Mouse (Mus musculus): ENCODE results near the gene Arid4a.
"Not testable (repeated sequence)": the region's sequence is repeated elsewhere in the genome, so short reads cannot be mapped to it uniquely, and the experiment has no call there.

Arid4a gene

GRCm38 (mm10) chr12:71016503-71017241 lies 882 bp downstream of the Arid4a start:
- peak; percentile 39 to 45 for DNase-seq

DNA sequence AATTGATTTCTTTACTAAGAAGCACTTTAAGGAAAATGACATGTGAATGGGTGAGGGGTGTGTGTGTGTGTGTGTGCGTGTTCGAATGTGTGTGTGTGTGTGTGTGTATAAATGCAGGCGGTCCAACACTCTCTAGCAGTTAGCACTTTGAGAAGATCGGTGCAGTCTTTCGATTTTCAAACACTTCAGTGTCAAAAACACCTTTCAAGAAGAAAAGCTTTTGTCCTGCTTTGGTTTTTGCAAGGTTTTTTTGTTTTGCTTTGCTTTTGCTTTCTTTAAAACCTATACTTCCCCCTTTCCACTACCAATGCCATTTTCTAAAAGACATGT lies 1.4 kb downstream of the Arid4a start:
- DNase-seq, result no peak

GRCm38 (mm10) chr12:71017827-71018226 lies 2.0 kb downstream of the Arid4a start:
- no peak for DNase-seq

GRCm38 (mm10) chr12:71019211-71019610 lies 3.4 kb downstream of the Arid4a start:
- peak; percentile 63 to 73 for DNase-seq

- DNase-seq, result no peak
These were observed 8.6 kb downstream of the Arid4a start for GRCm38 (mm10) chr12:71024411-71024810.

GRCm38 (mm10) chr12:71028265-71028664 lies 12.5 kb downstream of the Arid4a start:
- not testable (repeated sequence) for DNase-seq

GRCm38 (mm10) chr12:71030260-71030659 lies 14.5 kb downstream of the Arid4a start:
- no peak for DNase-seq

- no peak for DNase-seq
These were observed 14.9 kb downstream of the Arid4a start for GRCm38 (mm10) chr12:71030722-71031121.

DNA sequence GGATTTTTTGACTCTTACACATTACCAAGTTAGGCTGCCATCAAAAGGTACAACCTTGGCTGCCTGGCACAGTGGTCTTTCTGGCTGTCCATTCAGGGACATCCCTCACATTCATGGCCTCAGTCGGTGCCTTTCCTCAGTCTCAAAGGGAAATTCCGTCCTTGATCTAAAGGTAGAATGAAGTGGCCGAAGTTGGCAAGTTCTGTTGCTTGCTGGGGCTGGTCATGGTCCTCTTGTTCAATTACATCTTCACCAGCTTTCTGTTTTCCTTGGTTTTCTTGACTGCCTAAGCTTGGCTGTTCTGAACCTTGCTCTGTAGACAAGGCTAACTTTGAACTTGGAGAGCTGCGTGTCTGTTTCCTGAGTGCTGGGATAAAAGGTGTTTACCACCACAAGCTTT lies 20.0 kb downstream of the Arid4a start:
- no peak for DNase-seq

DNA sequence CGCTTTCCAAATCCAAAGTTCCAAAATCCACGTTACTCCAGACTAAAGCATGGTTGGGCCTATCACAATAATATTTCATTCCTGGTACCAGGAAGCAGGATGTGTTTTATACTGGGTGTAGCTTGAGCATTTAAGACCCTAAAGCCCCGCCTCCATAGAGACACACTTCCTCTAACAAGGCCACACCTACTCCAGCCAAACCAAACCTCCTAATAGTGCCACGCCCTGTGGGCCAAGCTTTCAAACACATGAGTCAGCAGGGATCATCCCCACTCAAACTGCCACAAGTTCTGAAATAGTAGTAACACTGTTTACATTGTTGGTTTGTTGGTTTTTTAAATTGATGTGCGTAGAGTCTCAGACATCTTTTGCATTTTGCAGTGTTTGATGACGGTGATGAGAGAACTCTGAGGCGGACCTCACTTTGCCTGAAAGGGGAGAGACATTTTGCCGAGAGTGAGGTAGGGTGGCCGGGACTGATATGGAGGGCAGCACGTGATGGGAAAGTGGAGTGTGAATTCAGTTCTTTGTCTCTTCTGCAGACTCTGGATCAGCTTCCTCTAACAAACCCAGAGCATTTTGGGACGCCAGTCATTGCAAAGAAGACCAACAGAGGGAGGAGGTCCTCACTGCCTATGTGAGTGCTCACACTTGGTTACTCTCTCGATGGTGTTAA lies 21.1 kb downstream of the Arid4a start:
- DNase-seq, result no peak

GRCm38 (mm10) chr12:71040462-71040861 lies 24.7 kb downstream of the Arid4a start:
- DNase-seq, result no peak

DNA sequence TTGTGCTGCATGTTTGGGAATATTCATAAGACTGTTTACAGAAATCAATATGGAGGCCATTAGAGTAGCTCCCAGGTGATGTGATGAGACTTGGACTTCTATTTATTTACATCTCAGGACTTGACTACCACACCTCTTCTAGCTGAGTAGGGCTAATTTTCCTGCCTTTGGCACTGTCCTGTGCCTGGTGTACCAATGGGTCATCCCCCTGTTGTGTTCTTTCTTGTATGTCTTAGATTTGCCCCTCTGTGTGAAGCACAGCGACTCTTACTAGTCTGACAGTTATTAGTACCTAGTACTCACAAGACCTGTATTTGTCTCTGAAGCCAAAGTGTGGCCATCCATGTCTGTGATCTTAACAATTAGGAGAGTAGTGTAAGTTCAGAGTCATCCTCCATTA lies 26.7 kb downstream of the Arid4a start:
- DNase-seq, result no peak

- no peak for DNase-seq
These were observed 27.8 kb downstream of the Arid4a start for GRCm38 (mm10) chr12:71043571-71043970.

DNA sequence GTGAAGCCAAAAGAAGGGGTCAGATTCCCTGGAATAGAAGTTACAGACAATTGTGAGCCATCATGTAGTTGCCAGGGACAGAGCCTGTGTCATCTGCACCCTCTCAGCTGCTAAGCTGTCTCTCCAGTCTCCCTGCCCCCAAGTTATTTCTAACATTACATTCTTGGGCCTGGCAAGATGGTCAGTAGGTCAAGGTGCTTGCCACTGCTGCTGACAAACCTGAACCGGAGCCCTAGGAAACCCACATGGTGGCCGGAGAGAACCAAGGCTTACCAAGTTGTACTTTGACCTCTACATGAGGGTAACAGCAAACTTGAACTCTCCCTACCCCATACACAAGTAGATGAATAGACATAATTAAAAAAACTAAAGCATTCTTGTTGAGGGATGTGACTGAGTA lies 28.7 kb downstream of the Arid4a start:
- no peak for DNase-seq

DNA sequence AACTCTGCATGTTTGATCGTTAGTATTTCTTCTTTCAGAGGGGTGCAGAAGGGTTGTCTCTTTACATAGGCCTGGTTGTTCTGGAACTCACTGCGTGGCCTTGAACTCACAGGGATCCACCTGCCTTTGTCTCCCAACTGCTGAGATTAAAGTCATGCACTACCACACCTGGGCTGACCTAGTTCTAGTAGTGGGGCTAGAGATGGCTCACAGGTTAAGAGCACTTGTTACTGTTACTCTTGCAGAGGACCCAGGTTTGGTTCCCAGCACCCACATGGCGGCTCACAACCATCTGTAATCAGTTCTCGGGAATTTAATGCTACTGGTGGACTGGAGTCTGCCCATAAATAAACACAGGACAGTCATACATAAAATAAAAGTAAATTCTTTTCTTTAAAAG lies 30.7 kb downstream of the Arid4a start:
- no peak for DNase-seq

DNA sequence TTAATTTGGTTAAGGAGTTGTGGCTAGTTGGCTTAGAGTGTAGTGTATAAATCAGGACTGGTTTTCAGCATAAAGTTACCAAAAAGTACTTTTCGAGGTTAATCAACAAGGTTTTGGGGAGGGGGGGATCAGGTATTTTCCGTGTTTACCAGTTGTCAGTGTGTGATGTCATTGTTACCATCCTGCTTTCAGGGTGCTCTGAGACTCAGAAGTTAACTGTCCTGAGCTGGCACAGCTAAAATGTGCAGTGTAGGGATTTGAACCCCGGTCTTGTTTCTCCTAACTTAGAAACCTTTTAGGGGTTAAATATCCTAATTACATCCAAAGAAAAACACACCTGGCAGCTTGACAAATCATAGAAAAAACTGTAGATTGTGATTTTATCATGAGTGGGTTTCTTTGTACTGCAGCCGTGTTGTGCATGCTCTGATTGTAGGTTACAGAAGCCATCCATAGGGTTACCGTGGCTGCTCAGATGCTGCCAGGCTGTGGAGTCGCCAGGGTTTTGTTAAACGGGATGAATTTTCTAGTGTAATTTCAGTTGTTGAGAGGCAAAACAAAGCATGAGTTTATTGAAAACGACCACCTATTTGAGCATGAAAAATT lies 31.8 kb downstream of the Arid4a start:
- DNase-seq, result peak in 1 of 2 experiments; percentile 6

- peak; percentile 99 to 100 for DNase-seq
These were observed 32.3 kb downstream of the Arid4a start for GRCm38 (mm10) chr12:71048117-71048516.

DNA sequence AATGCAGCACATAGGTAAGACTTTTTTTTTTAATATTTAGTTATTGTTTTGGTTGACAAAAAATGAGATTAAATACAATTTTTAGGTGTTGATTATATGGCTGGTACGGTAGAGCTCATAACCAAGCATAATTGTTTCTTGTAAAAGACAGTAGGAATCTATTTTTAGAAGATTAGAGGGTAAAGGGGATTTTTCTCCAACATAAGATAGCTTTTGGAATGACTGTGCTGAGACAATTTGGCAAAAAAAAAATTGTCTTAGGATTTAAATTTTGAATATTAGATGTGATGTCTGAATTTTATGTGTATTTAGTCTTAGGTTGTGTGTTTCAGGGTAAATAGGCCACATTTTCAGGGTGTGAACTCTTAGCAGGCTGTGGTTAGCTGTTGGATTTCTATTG lies 32.8 kb downstream of the Arid4a start:
- DNase-seq, result no peak

GRCm38 (mm10) chr12:71049596-71050265 lies 33.9 kb downstream of the Arid4a start:
- peak; percentile 16 to 40 for DNase-seq

DNA sequence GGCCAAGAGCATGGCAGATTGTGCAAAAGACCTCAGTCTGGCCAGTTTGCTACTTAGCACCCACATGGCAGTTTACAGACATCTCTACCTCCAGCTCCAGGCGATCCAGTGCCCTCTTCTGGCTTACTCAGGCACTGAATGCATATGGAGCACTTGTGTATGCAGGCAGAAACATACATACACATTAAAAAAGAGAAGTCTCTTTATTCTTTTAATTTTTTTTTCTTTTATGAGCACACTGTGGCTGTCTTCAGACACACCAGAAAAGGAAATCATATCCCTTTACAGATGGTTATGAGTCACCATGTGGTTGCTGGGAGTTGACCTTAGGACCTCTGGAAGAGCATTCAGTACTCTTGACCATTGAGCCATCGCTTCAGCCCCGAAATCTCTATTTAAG lies 35.3 kb downstream of the Arid4a start:
- peak; percentile 62 to 63 for DNase-seq

DNA sequence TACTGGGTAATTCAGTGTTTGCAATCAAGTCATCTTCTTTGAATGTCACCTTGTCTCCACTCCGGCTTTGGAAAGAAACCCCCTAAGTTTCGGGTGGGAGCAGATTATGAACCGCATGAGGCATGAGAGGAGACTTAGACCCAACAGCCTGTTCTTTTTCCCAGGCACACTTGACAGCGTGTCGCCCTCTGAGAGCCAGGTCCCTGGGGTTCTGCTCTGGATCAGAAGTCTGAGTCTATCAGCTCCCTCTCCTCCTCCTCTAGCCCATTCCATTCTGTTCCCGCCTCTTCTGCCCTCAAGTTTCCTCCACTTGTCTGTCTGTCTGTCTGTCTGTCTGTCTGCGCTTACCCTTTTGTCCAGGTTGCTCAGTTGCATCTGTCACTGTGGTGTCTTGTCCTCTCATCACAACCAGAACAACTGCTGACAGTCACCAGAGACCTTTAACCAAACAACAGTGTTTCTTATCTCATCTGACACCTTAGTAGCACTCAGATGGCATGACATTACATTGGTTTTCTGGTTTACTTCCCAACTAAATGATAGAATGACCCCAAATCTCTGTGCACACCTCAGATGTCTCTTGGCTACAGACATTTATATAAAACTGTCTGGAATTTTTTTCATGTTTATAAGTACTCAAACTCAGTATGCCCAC lies 36.7 kb downstream of the Arid4a start:
- DNase-seq, result peak; percentile 12 to 50

- peak in 1 of 2 experiments; percentile 36 for DNase-seq
These were observed 37.2 kb downstream of the Arid4a start for GRCm38 (mm10) chr12:71053031-71053430.

GRCm38 (mm10) chr12:71053486-71053885 lies 37.7 kb downstream of the Arid4a start:
- no peak for DNase-seq

Measured in cerebellum, postnatal 14 days (tissue).